In the genomic region with DNA sequence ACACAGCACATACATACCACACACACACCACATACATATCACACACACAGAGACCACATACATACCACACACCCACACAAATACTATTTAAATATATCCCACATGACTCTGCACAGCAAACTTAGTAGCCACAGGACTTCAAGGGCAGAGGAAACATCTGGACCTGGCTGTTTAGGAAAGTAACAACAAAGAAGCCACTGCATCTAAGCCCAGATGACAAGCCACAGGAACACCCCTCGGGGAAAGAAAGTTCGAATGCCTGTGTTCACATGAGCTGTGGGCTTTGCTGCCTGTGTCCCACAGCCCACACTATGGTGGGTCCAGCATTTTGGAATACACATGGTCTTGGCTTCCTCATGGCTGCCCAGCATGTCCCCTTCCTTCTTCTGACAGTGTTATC, we compare ENCODE assay signal across 26 mouse cellular contexts.
"Had no signal": no experiment of that assay in that cellular context is flagged by ENCODE, and none has a peak within 500 bp of the region (broad histone marks: within the 10 kb centered on the region; RNA-seq: fewer than 3 reads in every experiment).

No protein-coding gene starts in this region.

- H3K27ac ChIP-seq: gastrocnemius, adult 2 months; heart, embryonic 13.5 days; heart, embryonic 15.5 days; hindbrain, embryonic 10.5 days; hindbrain, embryonic 12.5 days; hindbrain, embryonic 14.5 days; intestine, embryonic 15.5 days; limb, embryonic 13.5 days; limb, embryonic 15.5 days; liver, embryonic 12.5 days; liver, embryonic 14.5 days had no signal

- H3K9me3 ChIP-seq: heart, embryonic 13.5 days; heart, embryonic 15.5 days; hindbrain, embryonic 10.5 days; hindbrain, embryonic 12.5 days; intestine, embryonic 15.5 days; limb, embryonic 13.5 days; limb, embryonic 15.5 days; liver, embryonic 12.5 days had no signal

- H3K4me1 ChIP-seq: heart, embryonic 13.5 days; heart, embryonic 15.5 days; hindbrain, embryonic 12.5 days; intestine, embryonic 15.5 days; limb, embryonic 13.5 days; limb, embryonic 15.5 days; liver, embryonic 12.5 days had no signal

- ATAC-seq: hindbrain, embryonic 16.5 days; inflammation-experienced regulatory T-cells, adult 6 months; intestine, embryonic 15.5 days; intestine, postnatal 0 days; liver, embryonic 12.5 days had no signal

- H3K36me3 ChIP-seq: heart, embryonic 13.5 days; heart, embryonic 15.5 days; hindbrain, embryonic 12.5 days; intestine, embryonic 15.5 days; limb, embryonic 13.5 days; limb, embryonic 15.5 days; liver, embryonic 12.5 days had no signal

- H3K27me3 ChIP-seq: hindbrain, embryonic 12.5 days; intestine, embryonic 15.5 days; limb, embryonic 13.5 days; limb, embryonic 15.5 days had no signal

- DNase-seq: gastrocnemius, adult 2 months; gastrocnemius, postnatal 14 days; gastrocnemius, postnatal 36 days; heart, adult 18-20 months; heart, postnatal 14 days; heart, postnatal 36 days; kidney, adult 18-20 months; kidney, adult 8-10 months; kidney, postnatal 10 days; kidney, postnatal 36 days; layer of hippocampus, adult 9-11 months; layer of hippocampus, postnatal 36 days; left cerebral cortex, postnatal 4 days had no signal

- H3K4me3 ChIP-seq: gastrocnemius, adult 2 months; heart, embryonic 13.5 days; heart, embryonic 15.5 days; hindbrain, embryonic 10.5 days; hindbrain, embryonic 12.5 days; intestine, embryonic 15.5 days; limb, embryonic 13.5 days; limb, embryonic 15.5 days; liver, embryonic 12.5 days had no signal
